Mouse (Mus musculus) layer of hippocampus, postnatal 25 days (tissue): ENCODE results near the gene Gm49333. TPM values are rescaled to one million over a fixed set of nuclear protein-coding genes. Genes with fewer than 3 reads are reported as not detected.

Source experiments
- DNase-seq, 2 experiments: peaks; one replicate each; pipeline ENCODE4 v3.0.0; 2022; ENCODE audit warnings: mixed read lengths in 2 of 2, low spot score in 1 of 2; ENCODE audit errors: extremely low spot score in 1 of 2
- microRNA-seq, 2 experiments: library from miRNA; unstranded; fragments of <30 nt; microRNA quantifications; one replicate each; pipeline ENCODE4 v1.2.0; 2021
- total RNA-seq, 2 experiments: library from RNA; stranded (reverse); gene quantifications; 2 replicates each; pipeline ENCODE4 v1.2.3; 2021

The Gm49333 gene
- total RNA-seq, 2 experiments from 2014 or later: not detected

GRCm38 (mm10) chr16:20676702-20677101 is 65.3 kb downstream of the Gm49333 start:
- no peak for DNase-seq

GRCm38 (mm10) chr16:20677380-20677779 is 66.0 kb downstream of the Gm49333 start:
- no peak for DNase-seq

GRCm38 (mm10) chr16:20677974-20678675 is 66.7 kb downstream of the Gm49333 start:
- peak in 1 of 2 experiments; percentile 60 for DNase-seq

GRCm38 (mm10) chr16:20690774-20691173 is 79.4 kb downstream of the Gm49333 start:
- no peak for DNase-seq

GRCm38 (mm10) chr16:20691617-20692016 is 80.2 kb downstream of the Gm49333 start:
- no peak for DNase-seq

- DNase-seq: peak in 1 of 2 experiments; percentile 25
Measured at GRCm38 (mm10) chr16:20692241-20692965, 81.0 kb downstream of the Gm49333 start.

GRCm38 (mm10) chr16:20693111-20693701 is 81.8 kb downstream of the Gm49333 start, which contains the start of gene Fam131a:
Gene Fam131a (plus strand): TSS chr16:20693241.
- peak; percentile 87 to 90 for DNase-seq

GRCm38 (mm10) chr16:20694781-20695180 is 83.4 kb downstream of the Gm49333 start:
- DNase-seq: peak in 1 of 2 experiments; percentile 62

Small RNA genes within 50 kb of the gene (microRNA-seq; reads per million reads assigned to microRNA genes)
- gene Mir1224: 201 to 261 reads per million in 2 experiments

Other genes starting within 250 kb of the Gm49333 start
- 100 to 1,000 TPM; 168 to 224 TPM for gene Abcc5, start 185.2 kb upstream of the Gm49333 start, total RNA-seq
- gene Eif2b5, start 112.8 kb upstream of the Gm49333 start, total RNA-seq: 10 to 100 TPM; 46.0 to 53.3 TPM
- 10 to 100 TPM; 57.2 to 68.3 TPM for gene Dvl3, start 94.6 kb upstream of the Gm49333 start, total RNA-seq
- gene Ap2m1, start 76.1 kb upstream of the Gm49333 start, total RNA-seq: 100 to 1,000 TPM; 753 to 800 TPM
- 10 to 100 TPM; 79.4 to 89.4 TPM for gene Abcf3, start 63.0 kb upstream of the Gm49333 start, total RNA-seq
- 10 to 100 TPM; 22.8 to 24.2 TPM for gene Vwa5b2, start 22.1 kb upstream of the Gm49333 start, total RNA-seq
- 1 to 10 TPM; 2.7 to 3.1 TPM for gene Eef1akmt4, start within 50 bp of the Gm49333 start, total RNA-seq
- 10 to 100 TPM; 14.2 to 15.7 TPM for gene Alg3, start 125 bp downstream of the Gm49333 start, total RNA-seq
- 10 to 100 TPM; 85.0 to 97.0 TPM for gene Camk2n2, start 9.7 kb downstream of the Gm49333 start, total RNA-seq
- gene Ece2, start 18.2 kb downstream of the Gm49333 start, total RNA-seq: 10 to 100 TPM; 24.8 to 30.6 TPM
- gene Psmd2, start 40.0 kb downstream of the Gm49333 start, total RNA-seq: 100 to 1,000 TPM; 220 to 240 TPM
- 100 to 1,000 TPM; 289 to 306 TPM for gene Eif4g1, start 56.7 kb downstream of the Gm49333 start, total RNA-seq
- gene Fam131a, start 81.6 kb downstream of the Gm49333 start, total RNA-seq: 100 to 1,000 TPM; 489 to 490 TPM
- 10 to 100 TPM; 24.8 to 26.2 TPM for gene Polr2h, start 106.1 kb downstream of the Gm49333 start, total RNA-seq
- 10 to 100 TPM; 63.8 to 76.4 TPM for gene Clcn2, start 106.1 kb downstream of the Gm49333 start, total RNA-seq
- 10 to 100 TPM; 62.2 to 79.5 TPM for gene Chrd, start 121.5 kb downstream of the Gm49333 start, total RNA-seq
- gene Thpo, start 122.9 kb downstream of the Gm49333 start, total RNA-seq: 10 to 100 TPM in 1 of 2 experiments, 1 to 10 TPM in 1; 9.0 to 14.2 TPM